Mouse (Mus musculus): ENCODE measurements around the gene Ackr4.

The Ackr4 gene

GRCm38 (mm10) chr9:104126833-104127232, at the start of gene Ackr4:
Gene Ackr4 (minus strand): TSS chr9:104126933.
- no peak for DNase-seq (ENCODE audit: extremely low spot score)

- no peak for DNase-seq (ENCODE audit: extremely low spot score)
Measured at GRCm38 (mm10) chr9:104172342-104172741, 45.6 kb upstream of the Ackr4 start.

DNA sequence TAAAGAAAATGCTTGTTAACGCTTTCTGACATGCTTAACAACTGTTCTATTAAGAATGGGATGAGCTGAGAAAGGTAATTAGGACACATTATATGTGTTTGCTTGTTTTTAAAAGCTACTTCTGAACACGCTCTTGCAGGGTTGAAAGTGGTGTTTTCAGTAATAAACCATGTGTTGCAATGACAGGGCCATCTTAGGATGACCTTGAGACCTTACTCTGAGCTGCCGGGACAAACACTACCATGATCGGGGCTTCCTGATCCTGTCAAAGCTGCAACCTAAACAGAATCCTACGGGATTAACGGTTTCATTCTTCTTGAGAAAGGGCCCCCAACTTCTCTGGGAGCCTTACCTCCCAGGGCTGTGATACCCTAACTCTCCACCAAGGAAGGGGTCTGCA, 44.9 kb upstream of the Ackr4 start:
- no peak for DNase-seq (ENCODE audit: extremely low spot score)

GRCm38 (mm10) chr9:104169986-104170385, 43.3 kb upstream of the Ackr4 start:
- no peak for DNase-seq (ENCODE audit: extremely low spot score)

DNA sequence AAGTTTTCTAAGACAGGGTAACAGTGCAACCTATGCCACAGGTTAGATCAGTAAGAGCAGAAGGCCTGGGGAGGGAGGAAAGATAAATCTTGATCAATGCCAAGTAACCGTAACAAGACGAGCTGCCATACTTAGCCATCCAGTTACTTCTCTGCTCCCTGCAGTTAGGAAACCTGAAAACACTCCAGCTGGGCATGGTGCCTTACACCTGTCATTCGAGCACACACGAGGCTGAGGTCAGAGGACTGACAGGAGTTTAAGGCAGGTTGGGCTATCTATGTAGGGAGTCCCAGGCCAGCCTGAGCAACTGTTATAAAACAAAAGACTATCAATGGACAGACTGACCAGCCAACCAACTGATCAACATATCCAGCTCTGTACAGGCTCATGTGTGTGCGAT, 39.2 kb upstream of the Ackr4 start:
- DNase-seq (ENCODE audit: extremely low spot score) = no peak

DNA sequence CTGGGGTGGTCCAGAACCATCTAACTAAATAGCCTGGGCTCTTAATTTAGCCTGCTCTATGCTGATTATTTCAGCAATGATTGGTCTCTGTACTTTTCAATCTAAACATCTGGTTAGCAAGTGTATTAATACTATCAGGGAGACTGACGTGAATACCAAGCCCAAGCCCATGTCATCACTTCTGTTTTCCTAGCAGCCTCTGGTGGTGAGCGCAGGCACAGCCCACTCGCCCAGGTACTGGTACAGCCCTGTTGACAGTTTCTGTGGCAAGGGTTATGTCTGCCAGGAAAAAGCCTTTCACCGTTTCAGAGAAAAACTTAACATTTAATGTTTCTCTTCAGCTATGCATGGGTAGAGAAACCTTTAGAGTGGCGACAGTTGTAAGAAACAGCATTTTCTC, 37.5 kb upstream of the Ackr4 start:
- DNase-seq (ENCODE audit: extremely low spot score) = no peak

GRCm38 (mm10) chr9:104161117-104161516, 34.4 kb upstream of the Ackr4 start:
- no peak for DNase-seq (ENCODE audit: extremely low spot score)

DNA sequence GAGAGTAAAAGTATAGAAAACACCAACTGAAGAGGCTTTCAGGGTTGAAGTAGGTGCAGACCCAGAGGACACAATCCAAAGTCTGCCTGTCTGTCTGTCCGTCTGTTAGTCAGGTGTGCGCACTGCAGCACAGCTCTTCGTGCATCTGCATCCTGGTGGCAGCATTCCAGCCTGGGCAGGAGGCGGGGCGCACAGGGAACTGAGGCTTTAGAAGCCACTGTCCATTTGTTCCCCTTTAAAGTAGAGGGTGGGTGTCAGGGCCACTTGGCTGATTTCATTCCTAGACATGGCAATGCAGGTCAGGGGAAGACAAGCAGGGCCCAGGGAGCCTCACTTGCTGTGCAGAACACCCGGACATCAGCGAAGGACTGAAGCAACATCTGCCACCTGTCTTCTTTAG, 30.6 kb upstream of the Ackr4 start:
- DNase-seq (ENCODE audit: extremely low spot score) = no peak

GRCm38 (mm10) chr9:104156506-104156905, 29.8 kb upstream of the Ackr4 start:
- DNase-seq (ENCODE audit: extremely low spot score) = no peak

GRCm38 (mm10) chr9:104155100-104155715, 28.5 kb upstream of the Ackr4 start:
- no peak for DNase-seq (ENCODE audit: extremely low spot score)

DNA sequence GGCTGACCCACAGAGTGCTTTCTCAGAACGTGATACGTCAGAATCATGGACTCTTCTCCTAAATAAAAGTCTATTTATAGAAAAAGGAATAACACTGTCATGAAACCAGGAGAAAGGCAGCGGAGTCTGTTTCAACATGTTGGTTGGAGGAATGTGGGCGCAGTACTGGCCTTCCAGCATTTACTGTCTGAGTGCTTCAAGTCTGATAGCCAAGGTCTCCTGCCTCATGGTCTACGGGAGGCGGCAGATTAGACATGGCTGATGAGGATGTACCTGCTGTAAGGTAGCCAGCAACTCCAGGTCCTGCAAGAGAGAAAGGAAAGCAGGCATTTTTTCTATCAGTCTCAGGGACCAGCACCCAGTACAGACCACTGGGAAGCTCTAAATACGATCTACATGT, 25.4 kb upstream of the Ackr4 start:
- no peak for DNase-seq (ENCODE audit: extremely low spot score)

DNA sequence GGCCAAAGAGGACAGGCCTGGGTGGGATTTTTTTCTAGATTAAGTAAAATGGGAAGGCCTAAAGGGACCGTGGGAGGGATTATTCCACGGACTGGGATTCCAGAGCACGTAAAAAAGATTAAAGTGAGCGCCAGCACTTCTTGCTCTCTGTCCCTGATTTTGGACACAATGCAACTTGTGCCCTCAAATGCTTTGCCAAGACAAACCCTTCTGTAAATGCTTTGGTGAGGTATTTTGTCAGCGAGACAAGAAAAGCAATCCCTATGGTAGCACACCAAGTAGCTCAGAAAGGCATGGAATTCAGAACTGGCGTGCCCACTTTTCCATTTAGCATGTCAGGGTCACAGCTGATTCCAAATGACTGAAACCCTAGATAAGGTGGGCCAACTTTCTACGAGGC, 22.2 kb upstream of the Ackr4 start:
- no peak for DNase-seq (ENCODE audit: extremely low spot score)

GRCm38 (mm10) chr9:104146683-104147082, 19.9 kb upstream of the Ackr4 start:
- no peak for DNase-seq (ENCODE audit: extremely low spot score)

- no peak for DNase-seq (ENCODE audit: extremely low spot score)
Measured at GRCm38 (mm10) chr9:104144314-104144996, 17.7 kb upstream of the Ackr4 start.

DNA sequence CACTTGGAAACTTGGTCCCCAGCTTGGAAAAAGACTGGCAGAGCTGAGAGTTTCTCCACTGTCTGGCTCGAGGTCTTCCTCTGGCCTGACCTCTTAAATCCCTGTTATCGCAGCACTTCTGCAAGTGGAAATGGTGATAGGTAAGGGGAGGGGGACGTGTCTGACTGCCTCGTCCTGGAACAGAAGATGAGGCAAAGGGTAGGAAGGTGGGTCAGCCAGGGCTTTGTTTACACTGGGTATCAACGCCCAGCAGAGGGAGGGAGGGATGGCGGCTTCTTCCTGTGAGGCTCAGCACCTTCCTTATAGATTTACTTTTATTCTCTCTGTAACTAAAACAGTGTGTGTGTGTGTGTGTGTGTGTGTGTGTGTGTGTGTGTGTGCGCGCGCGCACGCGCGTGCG, 16.1 kb upstream of the Ackr4 start:
- no peak for DNase-seq (ENCODE audit: extremely low spot score)

GRCm38 (mm10) chr9:104140351-104140750, 13.6 kb upstream of the Ackr4 start:
- DNase-seq (ENCODE audit: extremely low spot score) = no peak

- no peak for DNase-seq (ENCODE audit: extremely low spot score)
Measured at GRCm38 (mm10) chr9:104130141-104130755, 3.5 kb upstream of the Ackr4 start.

DNA sequence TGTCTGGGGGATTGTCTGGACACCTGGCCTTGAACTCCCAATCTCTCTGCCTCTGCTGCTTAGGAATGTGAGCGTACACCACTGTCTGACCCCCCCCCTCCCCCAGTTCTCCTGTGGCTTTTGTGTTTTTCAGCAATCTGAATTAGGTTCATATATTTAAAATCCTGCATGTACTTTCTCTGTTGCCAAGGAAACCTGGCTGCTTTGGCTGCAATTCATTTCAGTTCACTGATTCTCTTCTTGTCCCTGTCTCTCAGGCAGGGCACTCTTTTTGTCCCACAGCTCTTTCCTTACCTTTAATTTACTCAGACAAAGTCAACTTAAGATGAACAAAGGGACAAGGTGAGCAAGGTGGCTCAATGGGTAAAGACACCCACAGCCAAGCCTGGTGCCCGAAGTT, 1.4 kb upstream of the Ackr4 start:
- no peak for DNase-seq (ENCODE audit: extremely low spot score)

DNA sequence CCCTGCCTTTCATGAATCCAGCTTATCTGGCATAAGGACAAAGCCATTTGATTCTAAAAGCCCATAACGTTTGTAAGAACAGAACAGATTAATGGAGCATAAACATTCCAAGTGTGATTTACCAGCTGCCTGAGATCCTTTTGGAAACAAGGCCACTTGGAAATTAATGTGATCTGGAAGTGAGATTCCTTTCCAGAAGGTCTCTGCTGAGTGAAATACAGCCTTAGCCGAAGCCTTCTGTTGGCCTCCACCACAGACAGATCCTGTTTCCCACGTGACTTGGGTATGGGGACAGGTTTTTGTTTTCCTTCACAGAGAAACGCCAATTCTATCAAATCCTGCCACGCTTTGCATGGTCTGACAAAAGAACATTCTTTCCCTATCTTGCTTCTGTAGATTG, 3.1 kb downstream of the Ackr4 start:
- DNase-seq (ENCODE audit: extremely low spot score) = no peak

GRCm38 (mm10) chr9:104123101-104123500, 3.6 kb downstream of the Ackr4 start:
- DNase-seq (ENCODE audit: extremely low spot score) = no peak

- DNase-seq (ENCODE audit: extremely low spot score) = no peak
Measured at GRCm38 (mm10) chr9:104109151-104109550, 17.6 kb downstream of the Ackr4 start.

DNA sequence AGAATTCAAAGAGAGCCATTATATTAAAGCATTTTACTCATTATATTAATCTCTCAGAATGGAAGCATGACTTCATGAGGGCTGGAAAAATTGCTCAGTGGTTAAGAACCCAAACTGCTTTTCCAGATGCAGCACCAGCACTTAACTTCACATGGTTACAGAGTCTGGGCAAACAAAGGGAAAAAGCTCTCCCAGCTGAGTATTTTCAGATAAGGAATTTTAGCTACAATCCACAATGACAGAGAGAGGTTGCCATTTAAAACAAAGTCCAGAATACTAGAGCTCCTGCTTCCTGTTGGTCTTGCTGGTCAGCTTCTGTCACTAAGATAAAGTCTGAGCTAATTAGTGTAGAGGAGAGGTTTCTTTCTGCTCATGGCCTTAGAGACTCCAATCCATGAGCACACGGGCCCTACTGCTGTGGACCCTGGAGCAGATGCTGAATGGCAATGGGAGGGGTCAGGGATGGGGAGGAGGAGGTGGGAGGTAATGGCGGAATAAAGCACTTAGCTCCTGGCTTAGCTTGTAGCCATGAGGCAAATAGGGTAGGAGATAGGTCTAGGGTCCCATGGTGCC, 18.1 kb downstream of the Ackr4 start:
- no peak for DNase-seq (ENCODE audit: extremely low spot score)

DNA sequence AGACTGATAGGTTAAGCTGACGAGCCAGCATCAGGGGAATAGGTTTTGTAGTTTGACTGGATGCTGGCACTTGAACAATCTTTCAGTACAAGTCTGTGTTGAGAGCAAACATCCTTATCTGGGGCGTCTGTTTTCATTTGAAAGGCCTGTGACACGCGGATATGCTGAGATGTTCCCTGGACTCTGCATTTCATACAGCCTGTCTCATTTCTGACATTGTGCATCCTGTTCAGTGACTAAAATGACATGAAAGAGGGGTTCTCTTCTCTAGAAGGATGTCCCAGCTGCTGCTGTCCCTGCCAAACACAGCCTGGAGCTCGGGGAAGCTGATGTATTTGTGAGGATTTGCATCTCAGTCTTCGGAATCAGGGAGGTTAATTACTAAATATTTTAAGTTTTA, 19.3 kb downstream of the Ackr4 start:
- no peak for DNase-seq (ENCODE audit: extremely low spot score)

Measured in embryo, embryonic 9.5 days (tissue).